Mouse (Mus musculus) testis, adult 2 months (tissue): Measurements from ENCODE around the gene Styx. TPM values are rescaled to one million over a fixed set of nuclear protein-coding genes. Genes with fewer than 3 reads are reported as not detected.
A peak's percentile ranks its signal among the peaks of the same experiment; 100 is the strongest.
"Not testable (repeated sequence)": the region's sequence is repeated elsewhere in the genome, so short reads cannot be mapped to it uniquely, and the experiment has no call there.

ENCODE experiments used
- H3K27ac ChIP-seq: fragments of 200-500 bp; 2 replicates; pipeline ENCODE4 v1.5.1; 2012; ENCODE audit warnings: low read depth, low read length; ENCODE audit not compliant: control insufficient read depth, insufficient read depth
- H3K27me3 ChIP-seq: fragments of 200-500 bp; 2 replicates; pipeline ENCODE4 v1.6.1; 2012; ENCODE audit warnings: mild to moderate bottlenecking, low read length, moderate library complexity; ENCODE audit not compliant: control insufficient read depth, insufficient read depth
- H3K36me3 ChIP-seq: fragments of 200-500 bp; 2 replicates; pipeline ENCODE4 v1.6.1; 2012; ENCODE audit warnings: mild to moderate bottlenecking, low read length; ENCODE audit not compliant: control insufficient read depth, insufficient read depth
- H3K4me1 ChIP-seq: fragments of 200-500 bp; 2 replicates; pipeline ENCODE4 v1.6.1; 2012; ENCODE audit warnings: low read length; ENCODE audit not compliant: control insufficient read depth, insufficient read depth
- H3K4me3 ChIP-seq: fragments of 200-500 bp; 2 replicates; pipeline ENCODE4 v1.5.1; 2012; ENCODE audit warnings: low read depth, mild to moderate bottlenecking, low read length, moderate library complexity, mixed read lengths; ENCODE audit not compliant: control insufficient read depth
- CTCF ChIP-seq: fragments of 200-500 bp; IDR thresholded peaks from 2 replicates; pipeline ENCODE4 v1.5.1; 2012; ENCODE audit warnings: low read depth, mild to moderate bottlenecking, inconsistent platforms, low read length, moderate library complexity; ENCODE audit not compliant: control insufficient read depth, insufficient read depth, insufficient replicate concordance
- POLR2A ChIP-seq: fragments of 200-500 bp; IDR thresholded peaks from 2 replicates; pipeline ENCODE4 v1.6.1; 2012; ENCODE audit warnings: low read depth, mild to moderate bottlenecking, inconsistent platforms, low read length, moderate library complexity; ENCODE audit not compliant: control insufficient read depth
- polyA plus RNA-seq: library from polyadenylated mRNA; depleted of rRNA; stranded (reverse); fragments of >200 nt; gene quantifications from 2 replicates; pipeline ENCODE4 v1.2.3, GENCODE M21; 2012

Styx gene
- polyA plus RNA-seq, 1 experiment, result 15.1 TPM

GRCm38 (mm10) chr14:45389194-45389593, 38.3 kb downstream of the Styx start:
- Histone ChIP-seq H3K36me3 (no peaks in the 10 kb centered on the region), H3K4me1 (no peaks in the 10 kb centered on the region; the same call in none of the 2 replicates), H3K27me3 (no peaks in the 10 kb centered on the region), H3K27ac (peak overlapping the region; percentile 42; the same call in 1 of the 2 replicates), H3K4me3 (peak overlapping the region; percentile 78)
- TF ChIP-seq POLR2A (no peak), CTCF (no peak)

GRCm38 (mm10) chr14:45399836-45400235, 48.9 kb downstream of the Styx start:
- TF ChIP-seq CTCF, result no peak
- no peak for TF ChIP-seq POLR2A
- no peaks in the 10 kb centered on the region for H3K4me1 ChIP-seq
- no peaks in the 10 kb centered on the region for H3K36me3 ChIP-seq
- H3K27me3 ChIP-seq, result no peaks in the 10 kb centered on the region
- H3K27ac ChIP-seq, result no peak overlapping the region
- H3K4me3 ChIP-seq, result no peak overlapping the region

GRCm38 (mm10) chr14:45403651-45404050, 52.8 kb downstream of the Styx start:
- Histone ChIP-seq H3K4me1 (no peaks in the 10 kb centered on the region), H3K27me3 (no peaks in the 10 kb centered on the region), H3K27ac (no peak overlapping the region), H3K36me3 (no peaks in the 10 kb centered on the region), H3K4me3 (no peak overlapping the region)
- TF ChIP-seq POLR2A (no peak), CTCF (no peak)

GRCm38 (mm10) chr14:45404813-45405212, 53.9 kb downstream of the Styx start, which contains the start of gene Gnpnat1:
Gnpnat1 (minus strand) TSS chr14:45404913.
- H3K4me1 ChIP-seq, H3K27me3 ChIP-seq, H3K4me3 ChIP-seq, H3K36me3 ChIP-seq, H3K27ac ChIP-seq: not testable (repeated sequence)

- Histone ChIP-seq H3K4me1 (no peaks in the 10 kb centered on the region), H3K36me3 (no peaks in the 10 kb centered on the region), H3K27ac (no peak overlapping the region), H3K27me3 (no peaks in the 10 kb centered on the region), H3K4me3 (no peak overlapping the region)
- no peak for TF ChIP-seq POLR2A
- TF ChIP-seq CTCF, result no peak
Observed at GRCm38 (mm10) chr14:45416265-45416664, 65.4 kb downstream of the Styx start.

GRCm38 (mm10) chr14:45418553-45418952, 67.7 kb downstream of the Styx start:
- no peak overlapping the region for H3K4me3 ChIP-seq
- no peaks in the 10 kb centered on the region for H3K36me3 ChIP-seq
- H3K27me3 ChIP-seq, result no peaks in the 10 kb centered on the region
- H3K27ac ChIP-seq, result no peak overlapping the region
- H3K4me1 ChIP-seq, result no peaks in the 10 kb centered on the region
- TF ChIP-seq CTCF, result no peak
- no peak for TF ChIP-seq POLR2A

- no peaks in the 10 kb centered on the region for H3K27me3 ChIP-seq
- no peak for TF ChIP-seq POLR2A
- no peak for TF ChIP-seq CTCF
- no peaks in the 10 kb centered on the region for H3K4me1 ChIP-seq
- no peaks in the 10 kb centered on the region for H3K36me3 ChIP-seq
- no peak overlapping the region for H3K27ac ChIP-seq
- H3K4me3 ChIP-seq, result no peak overlapping the region
Observed at GRCm38 (mm10) chr14:45419323-45419722, 68.4 kb downstream of the Styx start.

- TF ChIP-seq CTCF (no peak), POLR2A (no peak)
- H3K4me1 ChIP-seq, result no peaks in the 10 kb centered on the region
- H3K4me3 ChIP-seq, result no peak overlapping the region
- H3K27ac ChIP-seq, result no peak overlapping the region
- H3K27me3 ChIP-seq, result no peaks in the 10 kb centered on the region
- no peaks in the 10 kb centered on the region for H3K36me3 ChIP-seq
Observed at GRCm38 (mm10) chr14:45422371-45422770, 71.5 kb downstream of the Styx start.
